Mouse (Mus musculus): ENCODE data around the gene Nectin1. TPM values are rescaled to one million over a fixed set of nuclear protein-coding genes. Genes with fewer than 3 reads are reported as not detected.

Gene Nectin1
- total and polyA plus RNA-seq, 3 experiments = 3.9 to 6.2 TPM; not detected in 1

DNA sequence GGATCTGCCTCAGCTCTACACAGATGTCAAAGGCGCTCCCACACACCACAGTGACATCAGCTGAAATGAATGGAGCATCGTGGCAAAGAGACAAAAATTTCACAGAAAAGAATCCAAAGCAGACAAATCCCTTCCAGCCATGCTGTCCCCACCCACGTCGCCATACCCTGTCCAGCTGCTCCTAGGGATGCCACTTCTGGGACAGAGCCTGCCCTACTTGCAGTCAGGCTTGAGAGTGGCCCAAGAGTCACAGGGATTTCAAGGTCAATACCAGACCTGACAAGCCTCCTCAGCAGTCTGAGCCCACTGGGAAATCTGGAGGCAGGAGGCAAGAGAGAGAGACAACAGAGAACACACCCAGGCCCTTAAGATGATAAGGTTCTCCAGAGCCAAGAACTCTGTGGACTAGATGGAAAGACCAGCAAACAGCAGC, 24.4 kb upstream of the Nectin1 start:
- Histone ChIP-seq H3K27ac (ENCODE audit: control insufficient read depth, low read depth, low read length) (no peak overlapping the region), H3K9me3 (replicated peaks; ENCODE audit: insufficient read depth, low read length) (no peaks in the 10 kb centered on the region), H3K79me2 (ENCODE audit: control insufficient read depth, insufficient read depth, low read length, poor library complexity) (no peaks in the 10 kb centered on the region), H3K4me1 (ENCODE audit: control insufficient read depth in 1 of 2, insufficient read depth in 2 of 2, low read length in 2 of 2) (peaks cover under 1 to 10% of the 10 kb centered on the region in 2 experiments; a peak in 2 of 4 replicates), H3K27me3 (ENCODE audit: control insufficient read depth in 1 of 2, insufficient read depth in 2 of 2, low read length in 2 of 2) (no peaks in the 10 kb centered on the region; a peak in 1 of 4 replicates), H3K4me3 (ENCODE audit: control insufficient read depth in 1 of 2, insufficient read depth in 1 of 2, low read depth in 2 of 2, low read length in 2 of 2) (no peak overlapping the region), H3K36me3 (ENCODE audit: control insufficient read depth in 1 of 2, insufficient read depth in 2 of 2, low read length in 2 of 2) (no peaks in the 10 kb centered on the region), H3K9ac (ENCODE audit: control insufficient read depth, low read depth, low read length, poor library complexity, severe bottlenecking) (no peak overlapping the region)
- no peak for DNase-seq (ENCODE audit: low read depth, low spot score)
- TF ChIP-seq USF1 (IDR thresholded peaks at IDR 0.05; ENCODE audit: low read depth, low read length) (no peak), CHD1 (IDR thresholded peaks at IDR 0.05; ENCODE audit: low read depth, low read length) (no peak), MAX (IDR thresholded peaks at IDR 0.05; ENCODE audit: low read length) (no peak), SMC3 (IDR thresholded peaks at IDR 0.05; ENCODE audit: low read depth, low read length) (no peak), ZC3H11A (IDR thresholded peaks at IDR 0.05; ENCODE audit: low read depth, low read length) (no peak), BHLHE40 (IDR thresholded peaks at IDR 0.05; ENCODE audit: borderline replicate concordance, low read depth, low read length) (no peak), CTCF (IDR thresholded peaks at IDR 0.05 in 2 of 3, conservative IDR thresholded peaks at IDR 0.05 in 1 of 3; ENCODE audit: control insufficient read depth in 1 of 3, insufficient read depth in 1 of 3, low read depth in 2 of 3, low read length in 3 of 3, poor library complexity in 1 of 3, severe bottlenecking in 1 of 3) (no peak), MXI1 (IDR thresholded peaks at IDR 0.05; ENCODE audit: low read depth, low read length) (no peak)

DNA sequence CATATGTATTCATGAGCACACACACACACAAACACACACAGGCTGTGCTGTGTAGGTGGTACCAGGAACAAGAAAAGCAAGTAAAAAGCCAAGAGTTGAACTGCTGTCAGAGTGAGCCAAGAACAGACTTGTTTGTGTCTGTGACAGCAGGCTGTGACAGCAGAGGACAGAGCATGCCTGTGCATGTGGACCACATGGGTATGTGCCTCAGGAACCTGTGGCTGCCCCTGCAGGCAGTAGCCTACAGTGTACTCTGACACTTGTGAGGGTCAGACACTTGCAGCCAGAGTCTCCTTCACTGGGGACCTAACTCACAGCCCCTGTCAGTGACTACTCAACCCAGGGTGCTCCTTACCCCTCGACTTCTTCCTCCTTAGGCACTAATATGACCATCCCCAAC, 23.7 kb upstream of the Nectin1 start:
- H3K79me2 ChIP-seq (ENCODE audit: control insufficient read depth, insufficient read depth, low read length, poor library complexity) = no peaks in the 10 kb centered on the region
- no peaks in the 10 kb centered on the region for H3K9me3 ChIP-seq (replicated peaks; ENCODE audit: insufficient read depth, low read length)
- no peak for TF ChIP-seq MXI1 (IDR thresholded peaks at IDR 0.05; ENCODE audit: low read depth, low read length)
- TF ChIP-seq UBTF (IDR thresholded peaks at IDR 0.05; ENCODE audit: borderline replicate concordance, insufficient read depth, low read depth, low read length) = no peak
- TF ChIP-seq E2F4 (IDR thresholded peaks at IDR 0.05; ENCODE audit: borderline replicate concordance, low read depth, low read length) = no peak
- TF ChIP-seq NELFE (IDR thresholded peaks at IDR 0.05; ENCODE audit: low read depth, low read length) = no peak
- no peak for TF ChIP-seq NRF1 (IDR thresholded peaks at IDR 0.05; ENCODE audit: insufficient read depth, low read depth, low read length, poor library complexity, severe bottlenecking)
- no peak for TF ChIP-seq POLR2AphosphoS2 (IDR thresholded peaks at IDR 0.05; ENCODE audit: low read length)
- TF ChIP-seq POLR2A (IDR thresholded peaks at IDR 0.05; ENCODE audit: control insufficient read depth in 1 of 2, insufficient read depth in 1 of 2, low read depth in 1 of 2, low read length in 2 of 2, poor library complexity in 1 of 2) = no peak
- no peak for TF ChIP-seq KAT2A (conservative IDR thresholded peaks at IDR 0.05; ENCODE audit: low read depth, low read length)
- no peak for TF ChIP-seq MYB (IDR thresholded peaks at IDR 0.05; ENCODE audit: low read depth, low read length)
- no peak for TF ChIP-seq JUND (IDR thresholded peaks at IDR 0.05; ENCODE audit: low read depth, low read length)
- no peak for TF ChIP-seq ZC3H11A (IDR thresholded peaks at IDR 0.05; ENCODE audit: low read depth, low read length)
- TF ChIP-seq TCF12 (IDR thresholded peaks at IDR 0.05; ENCODE audit: low read depth, low read length) = no peak
- no peak for TF ChIP-seq ETS1 (IDR thresholded peaks at IDR 0.05; ENCODE audit: low read depth, low read length)
- TF ChIP-seq CTCF (IDR thresholded peaks at IDR 0.05 in 2 of 3, conservative IDR thresholded peaks at IDR 0.05 in 1 of 3; ENCODE audit: control insufficient read depth in 1 of 3, insufficient read depth in 1 of 3, low read depth in 2 of 3, low read length in 3 of 3, poor library complexity in 1 of 3, severe bottlenecking in 1 of 3) = no peak
- no peak for TF ChIP-seq ZMIZ1 (IDR thresholded peaks at IDR 0.05; ENCODE audit: low read depth, low read length)
- no peak for TF ChIP-seq TBP (IDR thresholded peaks at IDR 0.05; ENCODE audit: low read depth, low read length)
- TF ChIP-seq MAX (IDR thresholded peaks at IDR 0.05; ENCODE audit: low read length) = no peak
- TF ChIP-seq SMC3 (IDR thresholded peaks at IDR 0.05; ENCODE audit: low read depth, low read length) = no peak
- no peak for TF ChIP-seq MYC (IDR thresholded peaks at IDR 0.05; ENCODE audit: low read depth, low read length)
- peaks cover 4 to 16% of the 10 kb centered on the region in 2 experiments; a peak in 3 of 4 replicates for H3K4me1 ChIP-seq (ENCODE audit: control insufficient read depth in 1 of 2, insufficient read depth in 2 of 2, low read length in 2 of 2)
- H3K36me3 ChIP-seq (ENCODE audit: control insufficient read depth in 1 of 2, insufficient read depth in 2 of 2, low read length in 2 of 2) = no peaks in the 10 kb centered on the region; a peak in 2 of 4 replicates
- no peak overlapping the region for H3K27ac ChIP-seq (ENCODE audit: control insufficient read depth, low read depth, low read length)
- H3K9ac ChIP-seq (ENCODE audit: control insufficient read depth, low read depth, low read length, poor library complexity, severe bottlenecking) = no peak overlapping the region
- no peak overlapping the region for H3K4me3 ChIP-seq (ENCODE audit: control insufficient read depth in 1 of 2, insufficient read depth in 1 of 2, low read depth in 2 of 2, low read length in 2 of 2)
- no peaks in the 10 kb centered on the region; a peak in 1 of 4 replicates for H3K27me3 ChIP-seq (ENCODE audit: control insufficient read depth in 1 of 2, insufficient read depth in 2 of 2, low read length in 2 of 2)
- DNase-seq (ENCODE audit: low read depth, low spot score) = no peak
